Mouse (Mus musculus) liver, adult (tissue): ENCODE data around the gene Atp7a.

ENCODE experiments used
- GATA4 ChIP-seq: IDR thresholded peaks from 2 replicates; pipeline ENCODE4 v1.6.1; 2014; ENCODE audit warnings: mild to moderate bottlenecking, low read length; ENCODE audit not compliant: insufficient replicate concordance

Gene Atp7a

GRCm38 (mm10) chrX:106043863-106044617 is 17.0 kb downstream of the Atp7a start:
- peak; percentile 64; the same call in 1 of the 2 replicates for TF ChIP-seq GATA4

GRCm38 (mm10) chrX:106045455-106045854 is 18.4 kb downstream of the Atp7a start:
- TF ChIP-seq GATA4 = no peak

- no peak for TF ChIP-seq GATA4
Observed at GRCm38 (mm10) chrX:106045928-106046327, 18.9 kb downstream of the Atp7a start.

GRCm38 (mm10) chrX:106048191-106048590 is 21.1 kb downstream of the Atp7a start:
- no peak for TF ChIP-seq GATA4

- TF ChIP-seq GATA4 = no peak
Observed at GRCm38 (mm10) chrX:106080811-106081443, 53.9 kb downstream of the Atp7a start.

GRCm38 (mm10) chrX:106082518-106082917 is 55.4 kb downstream of the Atp7a start:
- no peak for TF ChIP-seq GATA4

- TF ChIP-seq GATA4 = no peak
Observed at GRCm38 (mm10) chrX:106085132-106085531, 58.1 kb downstream of the Atp7a start.

- TF ChIP-seq GATA4 = no peak
Observed at GRCm38 (mm10) chrX:106085564-106085963, 58.5 kb downstream of the Atp7a start.

GRCm38 (mm10) chrX:106092939-106093338 is 65.9 kb downstream of the Atp7a start:
- no peak for TF ChIP-seq GATA4

- no peak for TF ChIP-seq GATA4
Observed at GRCm38 (mm10) chrX:106105464-106105863, 78.4 kb downstream of the Atp7a start.

GRCm38 (mm10) chrX:106113881-106114280 is 86.8 kb downstream of the Atp7a start:
- no peak for TF ChIP-seq GATA4

- no peak for TF ChIP-seq GATA4
Observed at GRCm38 (mm10) chrX:106114674-106115073, 87.6 kb downstream of the Atp7a start.

- TF ChIP-seq GATA4 = no peak
Observed at GRCm38 (mm10) chrX:106122823-106123222, 95.7 kb downstream of the Atp7a start.

GRCm38 (mm10) chrX:106128283-106128682 is 101.2 kb downstream of the Atp7a start:
- TF ChIP-seq GATA4 = no peak

GRCm38 (mm10) chrX:106129877-106130276 is 102.8 kb downstream of the Atp7a start:
- TF ChIP-seq GATA4 = no peak

- no peak for TF ChIP-seq GATA4
Observed at GRCm38 (mm10) chrX:106134916-106135315, 107.8 kb downstream of the Atp7a start.
